Mouse (Mus musculus) megakaryocyte, embryonic 14.5 days (primary cell): ENCODE measurements at regions not wholly inside any gene's neighbourhood (a gene's known extent, or its start where the extent isn't known, plus 50 kb on each side); places are given as distances from the start of the nearest gene placed in this dataset.

ENCODE experiments used
- H3K27me3 ChIP-seq: replicated peaks from 2 replicates; pipeline ENCODE3; 2012; ENCODE audit warnings: inconsistent platforms
- H3K36me3 ChIP-seq: replicated peaks from 2 replicates; pipeline ENCODE3; 2012; ENCODE audit warnings: low read length, inconsistent platforms, mixed read lengths
- H3K4me1 ChIP-seq: 2 replicates; pipeline ENCODE4 v1.6.1; 2012; ENCODE audit warnings: inconsistent platforms
- H3K4me3 ChIP-seq: replicated peaks from 2 replicates; pipeline ENCODE3; 2012; ENCODE audit warnings: moderate library complexity, mild to moderate bottlenecking, inconsistent platforms
- H3K9me3 ChIP-seq: 2 replicates; pipeline ENCODE4 v1.6.1; 2012; ENCODE audit warnings: inconsistent platforms
- FLI1 ChIP-seq: IDR thresholded peaks from 2 replicates; pipeline ENCODE4 v1.6.1; 2012; ENCODE audit warnings: low read length, inconsistent platforms, mixed read lengths
- GATA1 ChIP-seq: IDR thresholded peaks from 3 replicates; pipeline ENCODE4 v1.6.1; 2012; ENCODE audit warnings: mixed read lengths, low read length, inconsistent platforms, borderline replicate concordance

- Histone ChIP-seq H3K4me3 (no peak overlapping the region), H3K36me3 (no peaks in the 10 kb centered on the region), H3K27me3 (no peaks in the 10 kb centered on the region), H3K9me3 (no peaks in the 10 kb centered on the region), H3K4me1 (no peaks in the 10 kb centered on the region)
- TF ChIP-seq FLI1, result no peak
- TF ChIP-seq GATA1, result no peak
These were observed 118.0 kb upstream of the Peli1 start for GRCm38 (mm10) chr11:20973141-20973540.

- Histone ChIP-seq H3K9me3 (no peaks in the 10 kb centered on the region), H3K4me1 (peaks cover 38% of the 10 kb centered on the region), H3K27me3 (no peaks in the 10 kb centered on the region), H3K36me3 (no peaks in the 10 kb centered on the region), H3K4me3 (no peak overlapping the region)
- TF ChIP-seq FLI1 (no peak), GATA1 (no peak)
These were observed 109.5 kb upstream of the Peli1 start for GRCm38 (mm10) chr11:20981588-20981987.

DNA sequence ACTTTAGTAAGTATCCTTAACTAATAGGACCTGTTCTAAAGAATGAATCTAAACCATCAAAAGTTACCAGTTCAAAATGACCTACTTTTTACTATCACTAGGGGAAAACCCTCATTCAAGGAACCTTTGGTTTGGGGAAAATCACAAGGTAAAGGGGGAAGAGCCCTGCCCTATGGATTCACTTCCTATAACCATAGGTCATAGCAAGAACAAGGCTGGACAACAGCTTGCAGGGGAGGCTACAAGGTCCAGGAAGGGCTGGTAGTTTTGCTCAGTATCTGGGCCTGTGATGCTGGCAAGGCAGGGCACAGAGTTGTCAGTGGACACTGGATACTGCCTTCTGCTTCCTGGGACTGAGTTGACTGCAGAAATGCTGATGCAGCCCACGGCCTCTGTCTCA is 109.1 kb upstream of the Peli1 start:
- Histone ChIP-seq H3K27me3 (no peaks in the 10 kb centered on the region), H3K4me1 (peaks cover 38% of the 10 kb centered on the region), H3K36me3 (no peaks in the 10 kb centered on the region), H3K9me3 (no peaks in the 10 kb centered on the region), H3K4me3 (no peak overlapping the region)
- TF ChIP-seq GATA1, result no peak
- TF ChIP-seq FLI1, result no peak

DNA sequence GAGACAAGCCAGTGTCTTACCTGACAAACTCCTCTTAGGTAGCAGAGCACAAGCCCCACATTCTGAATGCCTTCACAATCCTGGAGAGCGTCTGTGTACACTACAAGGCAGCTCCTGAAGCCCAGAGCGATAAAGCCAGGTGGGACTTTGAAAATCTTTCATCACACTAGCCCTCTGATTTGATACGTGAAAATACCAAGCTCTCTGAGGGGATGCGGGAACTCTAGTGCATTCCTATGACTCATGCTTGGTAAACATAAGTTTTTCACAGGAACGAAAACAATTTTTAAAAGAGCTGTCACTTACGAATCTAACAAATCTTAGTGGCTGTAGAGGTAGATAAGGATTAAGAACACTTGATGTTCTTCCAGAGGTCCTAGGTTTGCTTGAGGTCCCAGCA is 108.6 kb upstream of the Peli1 start:
- Histone ChIP-seq H3K4me1 (peaks cover 38% of the 10 kb centered on the region), H3K27me3 (no peaks in the 10 kb centered on the region), H3K9me3 (no peaks in the 10 kb centered on the region), H3K4me3 (no peak overlapping the region), H3K36me3 (no peaks in the 10 kb centered on the region)
- TF ChIP-seq GATA1 (no peak), FLI1 (no peak)

DNA sequence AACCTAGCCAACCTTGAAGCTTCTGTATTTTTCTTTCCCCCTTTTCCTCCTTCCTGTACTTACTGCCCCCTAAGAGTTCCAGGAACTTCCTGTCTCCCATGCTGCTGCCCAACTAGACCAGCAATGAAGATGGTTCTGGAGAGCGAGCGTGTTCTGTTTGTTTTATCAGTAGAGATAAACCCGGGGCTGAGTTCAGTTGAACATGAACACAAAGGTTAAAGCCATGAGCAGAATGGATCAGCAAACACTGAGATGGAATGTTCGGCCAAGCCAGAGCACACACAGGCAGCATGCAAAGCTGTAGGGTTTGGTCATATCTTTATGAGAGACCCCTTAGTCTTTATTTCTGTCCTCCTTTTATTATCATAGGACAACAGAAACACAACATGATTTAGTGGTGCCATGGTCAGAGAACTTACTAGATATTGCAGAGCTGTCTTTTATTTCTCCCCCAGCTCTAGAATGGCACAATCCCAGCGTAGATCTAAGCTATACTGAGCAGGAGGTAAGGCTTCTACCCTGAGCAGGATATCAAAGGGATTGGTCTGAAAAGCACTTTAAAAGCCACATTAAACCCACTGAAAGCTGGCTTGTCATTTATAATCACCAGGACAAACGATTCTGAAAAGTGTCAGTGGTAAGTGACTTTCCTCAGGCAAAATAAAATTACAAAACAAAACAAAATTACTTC is 105.9 kb upstream of the Peli1 start:
- Histone ChIP-seq H3K4me3 (no peak overlapping the region), H3K36me3 (no peaks in the 10 kb centered on the region), H3K4me1 (peaks cover 62% of the 10 kb centered on the region), H3K9me3 (no peaks in the 10 kb centered on the region), H3K27me3 (no peaks in the 10 kb centered on the region)
- TF ChIP-seq GATA1, result no peak
- no peak for TF ChIP-seq FLI1

DNA sequence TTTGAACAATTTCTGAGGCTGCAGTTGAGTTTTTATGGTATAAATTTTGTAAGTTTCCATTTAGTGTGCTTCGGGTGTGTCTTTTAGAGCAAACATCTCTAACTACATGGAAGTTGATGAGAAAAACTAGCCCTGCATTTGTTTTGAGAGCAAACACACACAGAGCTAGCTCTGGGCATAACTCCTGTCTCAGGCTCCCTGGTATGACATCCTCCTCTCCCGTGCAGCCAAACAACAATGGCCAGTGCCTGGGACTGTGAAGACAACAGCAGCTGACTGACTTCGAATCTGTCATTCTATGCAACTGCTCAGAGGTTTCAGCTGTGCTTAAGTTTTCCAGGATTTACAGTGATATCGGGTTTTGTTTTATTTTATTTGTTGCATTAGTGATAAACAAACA is 105.3 kb upstream of the Peli1 start:
- TF ChIP-seq GATA1, result no peak
- TF ChIP-seq FLI1, result no peak
- no peak overlapping the region for H3K4me3 ChIP-seq
- H3K9me3 ChIP-seq, result no peaks in the 10 kb centered on the region
- H3K36me3 ChIP-seq, result no peaks in the 10 kb centered on the region
- H3K27me3 ChIP-seq, result no peaks in the 10 kb centered on the region
- peaks cover 65% of the 10 kb centered on the region for H3K4me1 ChIP-seq

DNA sequence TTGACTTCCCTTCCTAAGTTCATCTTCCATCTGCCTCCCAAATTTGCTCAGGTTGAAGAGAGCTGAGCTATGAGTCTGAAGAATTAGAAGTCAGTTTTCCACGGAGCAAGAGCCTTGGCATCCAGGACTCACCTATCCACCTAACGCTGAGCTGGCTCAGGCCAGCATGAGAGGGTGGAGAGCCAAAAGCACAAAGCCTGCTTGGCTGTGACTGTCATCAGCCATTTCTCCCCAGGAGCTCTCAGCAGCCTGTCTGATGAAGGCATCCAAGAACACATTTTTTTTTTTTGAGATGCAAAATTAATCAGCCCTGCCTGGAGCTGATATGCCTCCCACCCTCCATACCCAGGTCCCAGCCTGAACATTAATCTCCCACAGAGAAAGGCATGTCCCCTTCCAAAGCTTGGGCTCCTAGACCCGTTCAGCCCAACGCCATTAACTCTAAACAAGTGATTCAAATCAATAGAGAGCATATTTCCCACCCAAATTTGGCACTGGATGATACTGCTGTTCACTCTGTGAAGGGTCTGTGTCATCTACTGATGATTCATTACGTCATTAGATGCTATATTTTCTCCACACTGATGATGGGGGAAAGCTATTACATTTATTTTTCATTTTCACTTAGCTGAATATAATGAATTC is 103.8 kb upstream of the Peli1 start:
- no peaks in the 10 kb centered on the region for H3K27me3 ChIP-seq
- TF ChIP-seq FLI1, result no peak
- TF ChIP-seq GATA1, result no peak
- H3K4me1 ChIP-seq, result peaks cover 54% of the 10 kb centered on the region
- no peaks in the 10 kb centered on the region for H3K36me3 ChIP-seq
- H3K4me3 ChIP-seq, result no peak overlapping the region
- no peaks in the 10 kb centered on the region for H3K9me3 ChIP-seq

DNA sequence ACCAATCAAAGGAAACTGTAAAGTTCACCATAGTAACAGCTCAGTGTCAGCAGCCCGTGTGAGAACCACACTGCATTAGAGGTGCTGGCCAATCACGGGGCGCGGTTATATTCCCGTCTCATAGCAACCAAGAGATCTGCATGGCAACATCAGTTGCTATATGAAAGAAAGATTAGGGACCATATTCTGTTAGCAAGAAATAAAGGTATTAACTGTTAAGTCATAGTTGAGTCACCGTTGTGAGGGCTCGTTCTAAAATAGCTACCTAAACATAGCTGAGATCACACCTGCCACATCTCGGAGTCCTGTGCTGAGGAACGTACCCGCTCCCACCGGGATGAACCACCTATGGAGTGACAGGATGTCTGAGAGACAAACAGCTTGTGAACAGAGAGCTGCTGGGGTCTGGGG is 103.2 kb upstream of the Peli1 start:
- H3K4me1 ChIP-seq, result peaks cover 49% of the 10 kb centered on the region
- no peaks in the 10 kb centered on the region for H3K27me3 ChIP-seq
- H3K4me3 ChIP-seq, result no peak overlapping the region
- H3K36me3 ChIP-seq, result no peaks in the 10 kb centered on the region
- no peaks in the 10 kb centered on the region for H3K9me3 ChIP-seq
- no peak for TF ChIP-seq FLI1
- TF ChIP-seq GATA1, result no peak

DNA sequence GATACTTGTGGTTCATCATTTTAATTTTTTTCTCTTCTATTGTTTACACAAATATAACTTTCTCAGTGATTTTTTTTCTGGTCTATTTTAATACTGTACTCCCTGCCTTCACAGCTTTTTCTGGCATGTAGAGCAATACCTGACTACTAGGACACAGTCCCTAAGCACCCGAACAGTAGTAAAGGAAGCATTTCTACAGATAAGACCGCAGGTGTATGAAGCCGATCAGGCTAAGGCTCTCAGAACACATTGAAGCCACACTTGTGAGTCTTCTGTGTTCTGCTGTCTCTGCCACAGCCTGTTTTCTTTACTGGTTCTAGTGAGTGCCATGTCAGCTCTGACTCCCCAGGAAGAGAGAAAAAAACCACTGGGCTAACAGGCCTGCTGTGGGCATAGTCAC is 102.2 kb upstream of the Peli1 start:
- H3K4me1 ChIP-seq, result peaks cover 45% of the 10 kb centered on the region
- TF ChIP-seq FLI1 (no peak), GATA1 (no peak)
- H3K4me3 ChIP-seq, result no peak overlapping the region
- H3K36me3 ChIP-seq, result no peaks in the 10 kb centered on the region
- H3K27me3 ChIP-seq, result no peaks in the 10 kb centered on the region
- H3K9me3 ChIP-seq, result no peaks in the 10 kb centered on the region

DNA sequence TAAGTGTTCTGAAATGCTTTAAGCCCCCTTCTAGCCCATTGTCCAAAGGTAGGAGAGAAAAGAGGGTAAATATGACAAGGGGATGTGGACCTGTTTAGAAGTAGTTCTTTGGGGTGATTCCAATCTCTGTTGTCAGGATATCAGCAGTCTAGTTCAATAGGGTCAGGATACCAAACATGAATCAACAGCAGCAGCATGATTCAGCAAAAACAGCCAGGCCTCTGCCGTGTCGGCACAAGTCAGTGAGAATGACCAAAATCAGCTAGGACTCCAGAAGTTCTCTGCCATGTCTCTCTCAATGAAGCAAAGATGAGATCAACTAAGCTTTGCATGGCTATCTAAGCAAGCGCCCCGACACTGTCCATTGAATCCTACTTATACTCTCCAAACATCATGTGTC is 97.5 kb upstream of the Peli1 start:
- H3K36me3 ChIP-seq, result no peaks in the 10 kb centered on the region
- no peak overlapping the region for H3K4me3 ChIP-seq
- TF ChIP-seq FLI1, result no peak
- TF ChIP-seq GATA1, result no peak
- peaks cover 34% of the 10 kb centered on the region for H3K4me1 ChIP-seq
- H3K27me3 ChIP-seq, result no peaks in the 10 kb centered on the region
- no peaks in the 10 kb centered on the region for H3K9me3 ChIP-seq
